ENCODE assay signal across 11 mouse cellular contexts in genomic region chr16:35738096-35738767, GRCm38 (mm10). TPM values are rescaled to one million over a fixed set of nuclear protein-coding genes. Genes with fewer than 3 reads are reported as not detected.
DNase-seq lines count a peak whose midpoint lies in the region; ATAC-seq and TF ChIP-seq lines count a peak whose summit lies in the region.
"Had no signal": no experiment of that assay in that cellular context is flagged by ENCODE, and none has a peak within 500 bp of the region (broad histone marks: within the 10 kb centered on the region; RNA-seq: fewer than 3 reads in every experiment).

No protein-coding gene starts in this region.

- 0 out of 2 replicates have a peak, but pooled peaks have one; percentile 49 for ATAC-seq in embryonic facial prominence, embryonic 12.5 days (ENCODE audit: insufficient number of reproducible peaks, insufficient read depth, low FRiP score, low TSS enrichment)
- 0 out of 2 replicates have a peak, but pooled peaks have one; percentile 26 for ATAC-seq in liver, embryonic 12.5 days
- ATAC-seq in liver, postnatal 0 days = no peak
- ATAC-seq in midbrain, embryonic 15.5 days (replicated peaks) = 0 out of 2 replicates have a peak, but pooled peaks have one; percentile 55

- 73% methylated on average over 7 of the region's 7 CpGs for WGBS in embryonic facial prominence, embryonic 12.5 days
- 62% methylated on average over 7 of the region's 7 CpGs for WGBS in embryonic facial prominence, embryonic 10.5 days
- WGBS in liver, embryonic 12.5 days (ENCODE audit: insufficient replicate concordance) = 87% methylated on average over 7 of the region's 7 CpGs
- 85% methylated on average over 7 of the region's 7 CpGs for WGBS in liver, postnatal 0 days (ENCODE audit: insufficient replicate concordance)
- 63% methylated on average over 7 of the region's 7 CpGs for WGBS in midbrain, embryonic 15.5 days

- TF ChIP-seq CTCF in liver, postnatal 0 days (IDR thresholded peaks at IDR 0.05; ENCODE audit: low read depth) = no peak

- no peak for TF ChIP-seq EP300 in liver, postnatal 0 days (IDR thresholded peaks at IDR 0.05; ENCODE audit: low read depth)

- intact Hi-C loops in heart, postnatal 14 days (cut with DNase I) = loop anchor here (5.0 to 10.0 kb wide), 2 partner anchors 34 to 197 kb away; partner anchors contain the start of genes Dtx3l, Hspbap1 and Parp9

- DNase-seq in embryonic facial prominence, embryonic 10.5 days (ENCODE audit: low spot score) = no peak
- DNase-seq in liver, postnatal 0 days = no peak
- peak; percentile 20 to 24 for DNase-seq in heart, postnatal 14 days
- no peak for DNase-seq in urinary bladder, adult 2 months (ENCODE audit: low spot score)
- DNase-seq in urinary bladder, postnatal 25 days (ENCODE audit: low spot score) = no peak
- DNase-seq: lung, postnatal 36 days had no signal

- peaks cover 8% of the 10 kb centered on the region; the same call in 1 of the 2 replicates for H3K4me1 ChIP-seq in embryonic facial prominence, embryonic 12.5 days
- H3K4me1 ChIP-seq in embryonic facial prominence, embryonic 10.5 days = peaks cover 7% of the 10 kb centered on the region
- 0 out of 2 replicates have a peak, but pooled peaks cover 8% of the 10 kb centered on the region for H3K4me1 ChIP-seq in liver, embryonic 12.5 days
- peaks cover 2% of the 10 kb centered on the region; the same call in 1 of the 2 replicates for H3K4me1 ChIP-seq in liver, postnatal 0 days (ENCODE audit: insufficient read depth)
- H3K4me1 ChIP-seq in midbrain, embryonic 15.5 days = peaks cover 7% of the 10 kb centered on the region

- no peak overlapping the region for H3K27ac ChIP-seq in embryonic facial prominence, embryonic 12.5 days
- H3K27ac ChIP-seq in embryonic facial prominence, embryonic 10.5 days (replicated peaks) = no peak overlapping the region
- H3K27ac ChIP-seq in liver, embryonic 12.5 days = no peak overlapping the region
- H3K27ac ChIP-seq in liver, postnatal 0 days (ENCODE audit: low read depth) = no peak overlapping the region
- H3K27ac ChIP-seq in midbrain, embryonic 15.5 days = no peak overlapping the region
- H3K27ac ChIP-seq: embryonic facial prominence, embryonic 13.5 days had no signal

- H3K9ac ChIP-seq in embryonic facial prominence, embryonic 12.5 days = no peak overlapping the region; the same call in 1 of the 2 replicates
- H3K9ac ChIP-seq in liver, embryonic 12.5 days = no peak overlapping the region
- no peak overlapping the region for H3K9ac ChIP-seq in liver, postnatal 0 days (replicated peaks)
- H3K9ac ChIP-seq in midbrain, embryonic 15.5 days = no peak overlapping the region
- H3K9ac ChIP-seq: embryonic facial prominence, embryonic 13.5 days had no signal

- no peak overlapping the region for H3K4me2 ChIP-seq in embryonic facial prominence, embryonic 12.5 days (replicated peaks)
- H3K4me2 ChIP-seq in liver, embryonic 12.5 days = no peak overlapping the region
- H3K4me2 ChIP-seq in liver, postnatal 0 days (ENCODE audit: low read depth, low read length) = no peak overlapping the region
- no peak overlapping the region for H3K4me2 ChIP-seq in midbrain, embryonic 15.5 days
- H3K4me2 ChIP-seq: embryonic facial prominence, embryonic 13.5 days had no signal

- H3K27me3 ChIP-seq in embryonic facial prominence, embryonic 12.5 days = no peaks in the 10 kb centered on the region
- H3K27me3 ChIP-seq in embryonic facial prominence, embryonic 10.5 days (replicated peaks; ENCODE audit: low read depth, poor library complexity, severe bottlenecking) = no peaks in the 10 kb centered on the region
- H3K27me3 ChIP-seq in liver, embryonic 12.5 days (replicated peaks) = no peaks in the 10 kb centered on the region
- no peaks in the 10 kb centered on the region for H3K27me3 ChIP-seq in liver, postnatal 0 days (ENCODE audit: insufficient read depth, low read length)
- H3K27me3 ChIP-seq in midbrain, embryonic 15.5 days (replicated peaks) = no peaks in the 10 kb centered on the region
- H3K27me3 ChIP-seq: embryonic facial prominence, embryonic 13.5 days had no signal

- H3K9me3 ChIP-seq in embryonic facial prominence, embryonic 12.5 days = no peaks in the 10 kb centered on the region
- H3K9me3 ChIP-seq in embryonic facial prominence, embryonic 10.5 days = no peaks in the 10 kb centered on the region
- no peaks in the 10 kb centered on the region for H3K9me3 ChIP-seq in liver, embryonic 12.5 days (replicated peaks)
- H3K9me3 ChIP-seq in liver, postnatal 0 days (ENCODE audit: low read length) = no peaks in the 10 kb centered on the region
- no peaks in the 10 kb centered on the region for H3K9me3 ChIP-seq in midbrain, embryonic 15.5 days
- H3K9me3 ChIP-seq: embryonic facial prominence, embryonic 13.5 days; G1E had no signal

- 0 out of 2 replicates have a peak, but pooled peaks cover 6% of the 10 kb centered on the region for H3K36me3 ChIP-seq in embryonic facial prominence, embryonic 12.5 days
- no peaks in the 10 kb centered on the region for H3K36me3 ChIP-seq in embryonic facial prominence, embryonic 10.5 days (replicated peaks)
- peaks cover 18% of the 10 kb centered on the region for H3K36me3 ChIP-seq in liver, embryonic 12.5 days
- H3K36me3 ChIP-seq in liver, postnatal 0 days (replicated peaks; ENCODE audit: insufficient read depth, low read length) = peaks cover 8% of the 10 kb centered on the region; the same call in 1 of the 2 replicates
- H3K36me3 ChIP-seq in midbrain, embryonic 15.5 days (replicated peaks) = no peaks in the 10 kb centered on the region
- H3K36me3 ChIP-seq: embryonic facial prominence, embryonic 13.5 days had no signal

- no peak overlapping the region for H3K4me3 ChIP-seq in embryonic facial prominence, embryonic 12.5 days
- no peak overlapping the region for H3K4me3 ChIP-seq in embryonic facial prominence, embryonic 10.5 days
- no peak overlapping the region for H3K4me3 ChIP-seq in liver, embryonic 12.5 days
- no peak overlapping the region for H3K4me3 ChIP-seq in liver, postnatal 0 days (ENCODE audit: low read depth, low read length)
- no peak overlapping the region for H3K4me3 ChIP-seq in midbrain, embryonic 15.5 days
- H3K4me3 ChIP-seq: embryonic facial prominence, embryonic 13.5 days had no signal

RNA-seq across cellular contexts. Expression of gene Dirc2, which starts 30.9 kb away (rescaled TPM):
- polyA plus RNA-seq in embryonic facial prominence, embryonic 12.5 days (2016; fragmentation: Nextera tagmentation; extraction: Ambion mirVana) = 24.8 and 25.9 TPM in 2 replicates
- polyA plus RNA-seq in embryonic facial prominence, embryonic 10.5 days (2016; fragmentation: Nextera tagmentation; extraction: Ambion mirVana) = 11.1 and 12.0 TPM in 2 replicates
- 7.1 and 7.8 TPM in 2 replicates for polyA plus RNA-seq in liver, embryonic 12.5 days (2016; fragmentation: Nextera tagmentation; extraction: Ambion mirVana)
- polyA plus RNA-seq in liver, postnatal 0 days (2015; fragmentation: Nextera tagmentation; extraction: Ambion mirVana) = 5.7 and 6.2 TPM in 2 replicates
- 10 to 100 TPM; 56.2 to 61.5 TPM for total RNA-seq in heart, postnatal 14 days (2021)
- 31.4 TPM in 2 replicates for polyA plus RNA-seq in midbrain, embryonic 15.5 days (2015; fragmentation: Nextera tagmentation; extraction: Ambion mirVana)
- polyA plus RNA-seq in urinary bladder, adult 2 months (2012; rRNA removed) = 32.8 and 34.8 TPM in 2 replicates

RNA-seq across cellular contexts. Expression of gene Hspbap1, which starts 31.9 kb away (rescaled TPM):
- polyA plus RNA-seq in embryonic facial prominence, embryonic 12.5 days (2016; fragmentation: Nextera tagmentation; extraction: Ambion mirVana) = 23.1 and 23.5 TPM in 2 replicates
- 30.2 and 31.7 TPM in 2 replicates for polyA plus RNA-seq in embryonic facial prominence, embryonic 10.5 days (2016; fragmentation: Nextera tagmentation; extraction: Ambion mirVana)
- polyA plus RNA-seq in liver, embryonic 12.5 days (2016; fragmentation: Nextera tagmentation; extraction: Ambion mirVana) = 22.4 and 23.0 TPM in 2 replicates
- polyA plus RNA-seq in liver, postnatal 0 days (2015; fragmentation: Nextera tagmentation; extraction: Ambion mirVana) = 6.9 and 7.6 TPM in 2 replicates
- total RNA-seq in heart, postnatal 14 days (2021) = 1 to 10 TPM; 2.9 to 3.0 TPM
- 17.2 and 18.5 TPM in 2 replicates for polyA plus RNA-seq in midbrain, embryonic 15.5 days (2015; fragmentation: Nextera tagmentation; extraction: Ambion mirVana)
- 7.7 and 8.7 TPM in 2 replicates for polyA plus RNA-seq in urinary bladder, adult 2 months (2012; rRNA removed)

Comparison
In these comparisons a context has a peak if more than half of its experiments do, and no peak if none do; other contexts are left out.
1. DNase-seq: peak in heart, postnatal 14 days (2 of 2); none in embryonic facial prominence, embryonic 10.5 days (single experiment), liver, postnatal 0 days (single experiment), urinary bladder, adult 2 months (single experiment) and urinary bladder, postnatal 25 days (single experiment).